Mouse (Mus musculus) frontal cortex, adult (tissue): ENCODE measurements around the gene Ezh2.

Experiments used
- ATAC-seq: cut with Nextera tagmentation; 2 replicates; pipeline ENCODE4 v1.9.2; 2017; ENCODE audit warnings: mild to moderate bottlenecking, moderate library complexity, mixed read lengths; ENCODE audit not compliant: low TSS enrichment

Ezh2 gene

GRCm38 (mm10) chr6:47552280-47552679 is 42.9 kb downstream of the Ezh2 start:
- no peak for ATAC-seq

GRCm38 (mm10) chr6:47535333-47535732 is 59.8 kb downstream of the Ezh2 start:
- peak; percentile 95 for ATAC-seq

- 0 out of 2 replicates have a peak, but pooled peaks have one; percentile 19 for ATAC-seq
Measured at GRCm38 (mm10) chr6:47532547-47532946, 62.6 kb downstream of the Ezh2 start.

DNA sequence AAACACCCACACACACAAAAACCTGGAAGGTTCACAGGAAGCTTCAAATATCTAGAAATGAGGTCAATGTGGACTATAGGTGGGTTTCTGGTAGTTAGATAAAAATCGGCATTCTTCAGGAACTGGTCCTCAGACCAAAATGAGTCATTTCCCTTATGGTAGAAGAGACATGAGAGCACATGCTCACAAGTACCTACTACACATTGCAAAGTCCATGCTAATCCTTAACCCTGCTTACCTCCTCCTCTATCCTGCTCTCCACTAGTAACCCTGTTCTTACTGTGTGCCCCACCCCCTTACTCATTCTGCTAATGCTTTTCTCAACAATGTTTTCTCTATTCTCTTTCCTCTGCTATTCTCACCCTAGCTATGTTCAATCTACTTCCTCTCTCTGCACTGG is 67.5 kb downstream of the Ezh2 start:
- ATAC-seq = no peak

- no peak for ATAC-seq
Measured at GRCm38 (mm10) chr6:47527129-47527528, 68.0 kb downstream of the Ezh2 start.

DNA sequence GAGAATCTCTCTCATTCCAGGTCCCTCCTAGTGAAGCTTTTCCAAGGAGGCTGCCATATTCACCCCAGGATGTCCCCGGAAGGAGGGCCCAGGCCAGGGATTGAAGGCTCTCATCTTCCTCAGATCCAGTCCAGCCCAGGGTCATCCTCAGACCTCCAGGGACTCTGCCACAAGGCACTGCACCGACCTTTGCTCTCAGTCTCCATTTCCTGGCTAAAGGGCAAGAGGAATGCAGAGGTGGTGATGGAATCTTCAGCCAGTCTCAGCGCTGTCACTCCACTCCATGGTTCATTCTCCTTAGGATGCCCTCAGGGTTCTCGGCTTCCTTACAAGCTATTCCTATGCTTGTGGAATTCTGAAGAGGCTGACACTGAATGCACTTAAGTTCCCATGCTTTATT is 68.7 kb downstream of the Ezh2 start:
- ATAC-seq = no peak

DNA sequence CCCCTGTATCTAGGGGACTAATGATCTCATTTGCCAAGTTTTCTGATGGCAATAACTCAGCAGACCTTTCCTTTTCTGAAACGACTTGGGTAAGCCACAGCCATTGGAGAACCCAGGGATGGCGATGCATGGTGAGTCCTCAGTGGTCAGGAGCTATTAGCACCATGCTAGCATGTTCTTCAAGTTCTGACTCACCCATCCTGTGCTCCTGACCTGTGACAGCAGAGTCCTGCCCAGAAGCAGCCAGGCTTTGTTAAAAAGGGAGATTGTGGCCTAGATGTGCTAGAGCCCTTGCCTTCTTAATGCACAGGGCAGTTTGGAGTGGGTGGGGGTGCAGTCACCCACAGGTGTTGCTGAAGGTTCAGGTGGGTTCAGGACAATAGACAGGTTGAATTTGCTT is 70.1 kb downstream of the Ezh2 start:
- ATAC-seq = no peak

GRCm38 (mm10) chr6:47522431-47522830 is 72.7 kb downstream of the Ezh2 start:
- no peak for ATAC-seq

DNA sequence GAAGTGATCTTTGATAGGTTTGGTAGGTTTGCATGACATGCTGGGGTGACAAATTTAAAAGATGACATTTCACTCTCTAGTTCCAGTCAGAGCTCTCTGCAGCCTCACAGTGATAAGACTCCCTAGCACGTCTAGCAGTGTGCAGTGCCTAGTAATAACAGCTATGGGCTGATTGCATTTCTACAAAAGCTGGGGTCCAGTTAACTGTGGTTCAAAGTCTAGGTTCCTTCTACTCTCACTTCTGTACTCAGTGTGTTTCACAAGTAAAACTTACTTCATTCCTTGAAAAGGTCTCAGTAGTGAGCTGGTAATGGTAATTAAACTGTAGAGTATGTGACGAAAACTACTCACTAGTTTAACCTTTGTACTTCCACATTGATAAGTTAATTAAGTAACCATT is 75.1 kb downstream of the Ezh2 start:
- ATAC-seq = no peak

DNA sequence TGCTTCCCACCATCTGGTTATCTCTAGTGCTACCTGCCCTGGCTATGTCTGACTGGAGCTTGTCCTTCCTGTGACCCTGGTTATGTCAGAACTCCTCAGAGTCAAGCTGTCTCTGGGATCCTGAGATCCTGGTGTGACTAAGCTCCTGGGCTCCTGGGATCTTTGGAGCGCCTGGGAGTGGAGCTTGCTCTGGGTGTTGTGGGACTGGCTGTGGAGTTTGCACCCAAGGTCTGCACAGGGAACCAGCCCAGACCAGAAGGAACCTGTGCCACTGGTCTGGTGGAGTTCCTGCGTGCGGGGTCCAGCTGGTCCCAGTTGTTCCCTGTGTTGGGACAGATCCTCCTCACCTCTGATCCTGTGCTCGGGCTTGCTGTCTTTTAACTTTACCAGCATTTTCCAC is 100.6 kb downstream of the Ezh2 start:
- no peak for ATAC-seq

DNA sequence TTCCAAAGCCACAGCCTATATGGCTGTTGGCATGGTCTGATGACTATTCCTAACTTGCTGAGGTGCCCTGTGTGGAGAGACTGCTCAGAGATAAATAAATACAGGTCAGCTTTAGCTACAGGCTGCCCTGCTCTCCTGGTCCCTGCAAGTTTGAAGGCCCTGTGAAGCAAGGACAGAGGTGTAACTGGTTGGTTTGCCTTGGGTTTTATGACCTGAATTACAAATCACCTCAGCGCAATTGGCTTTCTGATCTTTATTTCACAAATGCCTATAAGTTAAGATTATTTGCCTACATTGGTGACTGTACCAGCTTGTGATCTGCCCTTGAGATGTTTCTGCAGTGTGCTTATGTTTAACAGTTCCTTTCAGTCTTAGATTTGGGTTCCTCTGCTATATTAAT is 113.1 kb downstream of the Ezh2 start:
- ATAC-seq = no peak
